Mouse (Mus musculus) inflammation-experienced regulatory T-cells, adult 6 months (primary cell): ENCODE data around the gene Qpct. TPM values are rescaled to one million over a fixed set of nuclear protein-coding genes. Genes with fewer than 3 reads are reported as not detected.

Experiments used
- ATAC-seq: one replicate; pipeline ENCODE4 v1.8.0; 2017
- polyA plus RNA-seq, 3 experiments: library from polyadenylated mRNA; unstranded; fragments of 100-300 nt; shearing (Covaris generic); gene quantifications; one replicate each; pipeline ENCODE4 v1.2.1; 2017

Gene Qpct
- 1 to 10 TPM in 2 of 3 experiments, under 1 TPM in 1; 0.99 to 8.4 (median 3.1) TPM for polyA plus RNA-seq

- no peak for ATAC-seq
Observed at GRCm38 (mm10) chr17:79051606-79052005, at the start of gene Qpct. TSS of gene Qpct (plus strand) at chr17:79051906.

- no peak for ATAC-seq
Observed at GRCm38 (mm10) chr17:79013625-79014024, 38.1 kb upstream of the Qpct start.

- no peak for ATAC-seq
Observed at GRCm38 (mm10) chr17:79014911-79015685, 36.6 kb upstream of the Qpct start.

- no peak for ATAC-seq
Observed at GRCm38 (mm10) chr17:79015831-79016230, 35.9 kb upstream of the Qpct start.

GRCm38 (mm10) chr17:79018422-79018821 lies 33.3 kb upstream of the Qpct start:
- no peak for ATAC-seq

- peak; percentile 11 for ATAC-seq
Observed at GRCm38 (mm10) chr17:79019726-79020207, 31.9 kb upstream of the Qpct start.

GRCm38 (mm10) chr17:79020208-79020983 lies 31.3 kb upstream of the Qpct start, which contains the start of gene Prkd3:
TSS of gene Prkd3 (minus strand) at chr17:79020816.
- ATAC-seq = peak; percentile 44

- no peak for ATAC-seq
Observed at GRCm38 (mm10) chr17:79020984-79021335, 30.7 kb upstream of the Qpct start.

- no peak for ATAC-seq
Observed at GRCm38 (mm10) chr17:79022746-79023145, 29.0 kb upstream of the Qpct start.

GRCm38 (mm10) chr17:79024544-79024943 lies 27.2 kb upstream of the Qpct start:
- ATAC-seq = no peak

GRCm38 (mm10) chr17:79029226-79029625 lies 22.5 kb upstream of the Qpct start:
- no peak for ATAC-seq

GRCm38 (mm10) chr17:79031569-79031968 lies 20.1 kb upstream of the Qpct start:
- no peak for ATAC-seq

- no peak for ATAC-seq
Observed at GRCm38 (mm10) chr17:79032782-79033181, 18.9 kb upstream of the Qpct start.

GRCm38 (mm10) chr17:79039660-79040059 lies 12.0 kb upstream of the Qpct start:
- no peak for ATAC-seq

GRCm38 (mm10) chr17:79043705-79044104 lies 8.0 kb upstream of the Qpct start:
- peak; percentile 25 for ATAC-seq

GRCm38 (mm10) chr17:79052088-79052812 lies 544 bp downstream of the Qpct start:
- peak; percentile 64 for ATAC-seq

GRCm38 (mm10) chr17:79058271-79058670 lies 6.6 kb downstream of the Qpct start:
- no peak for ATAC-seq

- ATAC-seq = no peak
Observed at GRCm38 (mm10) chr17:79060221-79060620, 8.5 kb downstream of the Qpct start.

GRCm38 (mm10) chr17:79064250-79064649 lies 12.5 kb downstream of the Qpct start:
- no peak for ATAC-seq

GRCm38 (mm10) chr17:79068581-79068980 lies 16.9 kb downstream of the Qpct start:
- ATAC-seq = no peak

GRCm38 (mm10) chr17:79069019-79069418 lies 17.3 kb downstream of the Qpct start:
- ATAC-seq = no peak

GRCm38 (mm10) chr17:79069766-79070480 lies 18.2 kb downstream of the Qpct start:
- no peak for ATAC-seq
